Mouse (Mus musculus) CH12.LX (cell line): ENCODE results near the gene C130026I21Rik.
"Not testable (repeated sequence)": the region's sequence is repeated elsewhere in the genome, so short reads cannot be mapped to it uniquely, and the experiment has no call there.

Source experiments
- CTCF ChIP-seq, 2 experiments: IDR thresholded peaks in 1 of 2; conservative IDR thresholded peaks in 1 of 2; 2 replicates each; pipeline ENCODE4 v1.5.1; 2011 to 2012; ENCODE audit warnings: low read depth in 2 of 2, low read length in 2 of 2, improper control_type of control experiment in 1 of 2, inconsistent platforms in 1 of 2, mild to moderate bottlenecking in 1 of 2, moderate library complexity in 1 of 2
- JUN ChIP-seq: IDR thresholded peaks from 2 replicates; pipeline ENCODE4 v1.6.1; 2011; ENCODE audit warnings: low read depth, mild to moderate bottlenecking, low read length, improper control_type of control experiment, moderate library complexity; ENCODE audit not compliant: insufficient read depth
- POLR2A ChIP-seq: IDR thresholded peaks from 2 replicates; pipeline ENCODE4 v1.6.1; 2011; ENCODE audit warnings: low read depth, mild to moderate bottlenecking, improper control_type of control experiment, low read length
- POLR2AphosphoS2 ChIP-seq: IDR thresholded peaks from 2 replicates; pipeline ENCODE4 v1.6.1; 2011; ENCODE audit warnings: low read depth, low read length, improper control_type of control experiment
- SMC3 ChIP-seq: IDR thresholded peaks from 2 replicates; pipeline ENCODE4 v1.6.1; 2011; ENCODE audit warnings: low read depth, low read length, improper control_type of control experiment
- USF2 ChIP-seq: conservative IDR thresholded peaks from 2 replicates; pipeline ENCODE4 v1.6.1; 2011; ENCODE audit warnings: low read depth, low read length, improper control_type of control experiment
- ZNF384 ChIP-seq: IDR thresholded peaks from 2 replicates; pipeline ENCODE4 v1.6.1; 2012; ENCODE audit warnings: low read depth, low read length, improper control_type of control experiment, inconsistent platforms

DNA sequence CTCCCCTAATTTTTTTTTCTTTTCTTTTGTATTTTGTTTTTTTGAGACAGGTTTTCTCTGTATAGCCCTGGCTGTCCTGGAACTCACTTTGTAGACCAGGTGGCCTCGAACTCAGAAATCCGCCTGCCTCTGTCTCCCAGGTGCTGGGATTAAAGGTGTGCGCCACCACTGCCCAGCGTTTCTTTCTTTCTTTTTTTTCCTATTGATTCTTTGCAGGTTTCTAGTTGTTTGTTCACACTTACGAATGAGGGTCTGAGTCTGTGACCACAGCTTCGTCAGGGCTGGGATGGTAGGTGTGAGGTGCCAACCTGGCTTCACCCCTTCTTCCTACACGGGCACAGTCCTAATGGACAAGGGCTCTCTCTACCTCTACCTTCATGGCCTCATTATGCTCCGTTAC, 281.3 kb downstream of the C130026I21Rik start:
- TF ChIP-seq USF2; POLR2A; CTCF (conservative IDR thresholded peaks at IDR 0.05 in 1 of 2, IDR thresholded peaks at IDR 0.05 in 1 of 2; ENCODE audit: low read depth in 2 of 2, low read length in 2 of 2); JUN; ZNF384; POLR2AphosphoS2; SMC3: not testable (repeated sequence)
